Mouse (Mus musculus) liver, embryonic 14.5 days (tissue): ENCODE data around the gene Eddm3b.

Experiments
- CTCF ChIP-seq: IDR thresholded peaks from 2 replicates; pipeline ENCODE4 v1.5.1; 2016; ENCODE audit warnings: antibody characterized with exemption, low read depth, control low read depth
- EP300 ChIP-seq: IDR thresholded peaks from 2 replicates; pipeline ENCODE4 v1.6.1; 2016; ENCODE audit warnings: antibody characterized with exemption, low read depth

GRCm38 (mm10) chr14:51088166-51088969, 25.9 kb upstream of the Eddm3b start:
- TF ChIP-seq CTCF (no peak), EP300 (no peak)
